Mouse (Mus musculus) cortical plate, adult 2 months (tissue): Measurements from ENCODE around the gene Sf1.

Experiments used
- CTCF ChIP-seq: fragments of 200-500 bp; IDR thresholded peaks from 2 replicates; pipeline ENCODE4 v1.5.1; 2011; ENCODE audit warnings: mild to moderate bottlenecking, control low read depth, low read length; ENCODE audit not compliant: insufficient read depth; ENCODE audit errors: extremely low read depth
- POLR2A ChIP-seq: fragments of 200-500 bp; IDR thresholded peaks from 2 replicates; pipeline ENCODE4 v1.6.1; 2011; ENCODE audit warnings: mild to moderate bottlenecking, low read length, control low read depth; ENCODE audit not compliant: insufficient read depth; ENCODE audit errors: extremely low read depth

DNA sequence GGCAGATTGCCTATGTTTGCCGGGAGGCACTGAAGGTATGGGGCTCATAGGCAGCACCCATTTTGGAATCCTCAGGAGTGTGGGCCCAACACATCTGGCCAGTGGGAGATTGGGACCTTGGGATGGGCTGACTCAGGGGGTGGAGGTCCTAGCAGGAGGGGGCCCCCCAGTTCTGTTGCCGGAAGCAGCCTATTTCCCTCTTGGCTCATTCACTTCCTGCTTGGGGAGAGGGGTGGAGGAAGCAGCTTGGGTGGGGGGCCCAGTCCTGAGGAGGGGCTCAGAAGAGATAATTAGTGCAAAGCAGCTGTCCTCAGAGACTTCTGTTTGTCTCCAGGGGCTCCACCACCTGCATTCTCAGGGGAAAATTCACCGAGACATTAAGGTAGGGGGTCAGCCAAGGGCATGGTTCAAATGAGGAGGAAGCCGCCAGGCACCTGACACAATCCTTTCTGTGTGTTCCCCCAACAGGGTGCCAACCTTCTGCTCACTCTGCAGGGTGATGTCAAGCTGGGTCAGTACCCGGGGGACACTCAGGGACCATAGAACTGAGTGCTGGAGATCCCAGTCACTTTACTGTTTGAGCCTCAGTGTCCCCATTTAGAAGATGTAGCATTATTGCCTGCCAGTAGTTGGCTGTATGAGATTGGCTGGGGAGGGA, 21.1 kb upstream of the Sf1 start:
- TF ChIP-seq CTCF (no peak), POLR2A (no peak)
